Mouse (Mus musculus): Measurements from ENCODE around the gene Tctex1d2. TPM values are rescaled to one million over a fixed set of nuclear protein-coding genes. Genes with fewer than 3 reads are reported as not detected.
A peak's percentile ranks its signal among the peaks of the same experiment; 100 is the strongest.

The Tctex1d2 gene
- polyA plus RNA-seq, 1 experiment from 2014 or later: 30.7 TPM

GRCm38 (mm10) chr16:32395679-32396540 is 23.6 kb upstream of the Tctex1d2 start:
- Histone ChIP-seq H3K36me3 (ENCODE audit: insufficient read depth, low read length) (peaks cover 7% of the 10 kb centered on the region; the same call in 1 of the 2 replicates), H3K4me2 (replicated peaks; ENCODE audit: low read depth, low read length) (no peak overlapping the region), H3K9me3 (ENCODE audit: low read length) (no peaks in the 10 kb centered on the region), H3K4me1 (ENCODE audit: insufficient read depth, low read length) (0 out of 2 replicates have a peak, but pooled peaks cover 5% of the 10 kb centered on the region), H3K9ac (replicated peaks; ENCODE audit: low read length) (0 out of 2 replicates have a peak overlapping the region, but pooled peaks have one; percentile 31), H3K4me3 (ENCODE audit: low read length) (no peak overlapping the region), H3K27ac (ENCODE audit: low read length) (peak overlapping the region; percentile 66), H3K27me3 (ENCODE audit: insufficient read depth, low read length) (no peaks in the 10 kb centered on the region)
- 57% methylated on average over 6 of the region's 6 CpGs for WGBS
- no peak for ATAC-seq (ENCODE audit: low FRiP score, low TSS enrichment)

GRCm38 (mm10) chr16:32396541-32396835 is 23.0 kb upstream of the Tctex1d2 start:
- Histone ChIP-seq H3K36me3 (ENCODE audit: insufficient read depth, low read length) (peaks cover 5% of the 10 kb centered on the region; the same call in 1 of the 2 replicates), H3K9me3 (ENCODE audit: low read length) (no peaks in the 10 kb centered on the region), H3K4me1 (ENCODE audit: insufficient read depth, low read length) (0 out of 2 replicates have a peak, but pooled peaks cover 5% of the 10 kb centered on the region), H3K27me3 (ENCODE audit: insufficient read depth, low read length) (no peaks in the 10 kb centered on the region), H3K9ac (replicated peaks; ENCODE audit: low read length) (no peak overlapping the region), H3K27ac (ENCODE audit: low read length) (peak overlapping the region; percentile 66; the same call in 1 of the 2 replicates), H3K4me2 (replicated peaks; ENCODE audit: low read depth, low read length) (no peak overlapping the region), H3K4me3 (ENCODE audit: low read length) (no peak overlapping the region)
- 70% methylated on average over 3 of the region's 3 CpGs for WGBS
- no peak for ATAC-seq (ENCODE audit: low FRiP score, low TSS enrichment)

- Histone ChIP-seq H3K36me3 (ENCODE audit: insufficient read depth, low read length) (peaks cover 1% of the 10 kb centered on the region; the same call in 1 of the 2 replicates), H3K4me3 (ENCODE audit: low read length) (no peak overlapping the region), H3K9me3 (ENCODE audit: low read length) (no peaks in the 10 kb centered on the region), H3K27ac (ENCODE audit: low read length) (no peak overlapping the region), H3K4me1 (ENCODE audit: insufficient read depth, low read length) (0 out of 2 replicates have a peak, but pooled peaks cover 5% of the 10 kb centered on the region), H3K9ac (replicated peaks; ENCODE audit: low read length) (no peak overlapping the region), H3K4me2 (replicated peaks; ENCODE audit: low read depth, low read length) (no peak overlapping the region), H3K27me3 (ENCODE audit: insufficient read depth, low read length) (no peaks in the 10 kb centered on the region)
- ATAC-seq (ENCODE audit: low FRiP score, low TSS enrichment): no peak
- WGBS: 73% methylated on average over 3 of the region's 3 CpGs
Observed at GRCm38 (mm10) chr16:32398206-32398605, 21.3 kb upstream of the Tctex1d2 start.

GRCm38 (mm10) chr16:32400267-32400666 is 19.2 kb upstream of the Tctex1d2 start, which contains the start of gene Tm4sf19:
Gene Tm4sf19, plus strand, starts transcription at chr16:32400506.
- 77% methylated on average over 7 of the region's 7 CpGs for WGBS
- Histone ChIP-seq H3K4me1 (ENCODE audit: insufficient read depth, low read length) (0 out of 2 replicates have a peak, but pooled peaks cover 5% of the 10 kb centered on the region), H3K27me3 (ENCODE audit: insufficient read depth, low read length) (no peaks in the 10 kb centered on the region), H3K4me3 (ENCODE audit: low read length) (no peak within 1 kb of the TSS), H3K36me3 (ENCODE audit: insufficient read depth, low read length) (no peaks in the 10 kb centered on the region), H3K9me3 (ENCODE audit: low read length) (no peaks in the 10 kb centered on the region), H3K9ac (replicated peaks; ENCODE audit: low read length) (no peak within 1 kb of the TSS), H3K4me2 (replicated peaks; ENCODE audit: low read depth, low read length) (no peak within 1 kb of the TSS), H3K27ac (ENCODE audit: low read length) (no peak within 1 kb of the TSS)
- ATAC-seq (ENCODE audit: low FRiP score, low TSS enrichment): no peak

- Histone ChIP-seq H3K4me3 (ENCODE audit: low read length) (no peak overlapping the region), H3K9ac (replicated peaks; ENCODE audit: low read length) (no peak overlapping the region), H3K36me3 (ENCODE audit: insufficient read depth, low read length) (no peaks in the 10 kb centered on the region), H3K4me1 (ENCODE audit: insufficient read depth, low read length) (no peaks in the 10 kb centered on the region), H3K9me3 (ENCODE audit: low read length) (no peaks in the 10 kb centered on the region), H3K27ac (ENCODE audit: low read length) (no peak overlapping the region), H3K27me3 (ENCODE audit: insufficient read depth, low read length) (no peaks in the 10 kb centered on the region), H3K4me2 (replicated peaks; ENCODE audit: low read depth, low read length) (no peak overlapping the region)
- 81% methylated on average over 9 of the region's 9 CpGs for WGBS
- no peak for ATAC-seq (ENCODE audit: low FRiP score, low TSS enrichment)
Observed at GRCm38 (mm10) chr16:32401335-32401965, 18.1 kb upstream of the Tctex1d2 start.

- ATAC-seq (ENCODE audit: low FRiP score, low TSS enrichment): no peak
- no peak overlapping the region for H3K27ac ChIP-seq (ENCODE audit: low read length)
- WGBS: 83% methylated on average over 3 of the region's 3 CpGs
Observed at GRCm38 (mm10) chr16:32402818-32403217, 16.7 kb upstream of the Tctex1d2 start.

GRCm38 (mm10) chr16:32405716-32406115 is 13.8 kb upstream of the Tctex1d2 start:
- no peak for ATAC-seq (ENCODE audit: low FRiP score, low TSS enrichment)
- H3K9me3 ChIP-seq (ENCODE audit: low read length): no peaks in the 10 kb centered on the region
- no peak overlapping the region for H3K27ac ChIP-seq (ENCODE audit: low read length)
- no peak overlapping the region for H3K9ac ChIP-seq (replicated peaks; ENCODE audit: low read length)
- no peak overlapping the region for H3K4me3 ChIP-seq (ENCODE audit: low read length)
- no peak overlapping the region for H3K4me2 ChIP-seq (replicated peaks; ENCODE audit: low read depth, low read length)
- no peaks in the 10 kb centered on the region for H3K4me1 ChIP-seq (ENCODE audit: insufficient read depth, low read length)
- H3K36me3 ChIP-seq (ENCODE audit: insufficient read depth, low read length): no peaks in the 10 kb centered on the region
- 92% methylated on average over 9 of the region's 9 CpGs for WGBS
- H3K27me3 ChIP-seq (ENCODE audit: insufficient read depth, low read length): no peaks in the 10 kb centered on the region

More at GRCm38 (mm10) chr16:32402818-32403217, 16.7 kb upstream of the Tctex1d2 start:
- H3K36me3 ChIP-seq (ENCODE audit: insufficient read depth, low read length): no peaks in the 10 kb centered on the region
- no peaks in the 10 kb centered on the region for H3K27me3 ChIP-seq (ENCODE audit: insufficient read depth, low read length)
- no peak overlapping the region for H3K9ac ChIP-seq (replicated peaks; ENCODE audit: low read length)
- H3K4me2 ChIP-seq (replicated peaks; ENCODE audit: low read depth, low read length): no peak overlapping the region
- H3K4me1 ChIP-seq (ENCODE audit: insufficient read depth, low read length): no peaks in the 10 kb centered on the region
- H3K4me3 ChIP-seq (ENCODE audit: low read length): no peak overlapping the region
- no peaks in the 10 kb centered on the region for H3K9me3 ChIP-seq (ENCODE audit: low read length)

GRCm38 (mm10) chr16:32406671-32407070 is 12.8 kb upstream of the Tctex1d2 start:
- 58% methylated on average over 6 of the region's 6 CpGs for WGBS
- no peaks in the 10 kb centered on the region for H3K4me1 ChIP-seq (ENCODE audit: insufficient read depth, low read length)
- H3K4me3 ChIP-seq (ENCODE audit: low read length): no peak overlapping the region
- H3K27me3 ChIP-seq (ENCODE audit: insufficient read depth, low read length): no peaks in the 10 kb centered on the region
- H3K4me2 ChIP-seq (replicated peaks; ENCODE audit: low read depth, low read length): no peak overlapping the region
- H3K9me3 ChIP-seq (ENCODE audit: low read length): no peaks in the 10 kb centered on the region
- no peaks in the 10 kb centered on the region for H3K36me3 ChIP-seq (ENCODE audit: insufficient read depth, low read length)
- H3K9ac ChIP-seq (replicated peaks; ENCODE audit: low read length): no peak overlapping the region
- no peak overlapping the region for H3K27ac ChIP-seq (ENCODE audit: low read length)
- ATAC-seq (ENCODE audit: low FRiP score, low TSS enrichment): no peak

- ATAC-seq (ENCODE audit: low FRiP score, low TSS enrichment): no peak
- 82% methylated on average over 10 of the region's 10 CpGs for WGBS
- Histone ChIP-seq H3K4me3 (ENCODE audit: low read length) (no peak overlapping the region), H3K9ac (replicated peaks; ENCODE audit: low read length) (no peak overlapping the region), H3K4me2 (replicated peaks; ENCODE audit: low read depth, low read length) (no peak overlapping the region), H3K27ac (ENCODE audit: low read length) (no peak overlapping the region), H3K4me1 (ENCODE audit: insufficient read depth, low read length) (no peaks in the 10 kb centered on the region), H3K36me3 (ENCODE audit: insufficient read depth, low read length) (no peaks in the 10 kb centered on the region), H3K27me3 (ENCODE audit: insufficient read depth, low read length) (no peaks in the 10 kb centered on the region), H3K9me3 (ENCODE audit: low read length) (no peaks in the 10 kb centered on the region)
Observed at GRCm38 (mm10) chr16:32407730-32408129, 11.8 kb upstream of the Tctex1d2 start.

GRCm38 (mm10) chr16:32417457-32417856 is 2.0 kb upstream of the Tctex1d2 start:
- Histone ChIP-seq H3K4me3 (ENCODE audit: low read length) (no peak overlapping the region), H3K27me3 (ENCODE audit: insufficient read depth, low read length) (no peaks in the 10 kb centered on the region), H3K9me3 (ENCODE audit: low read length) (no peaks in the 10 kb centered on the region), H3K4me1 (ENCODE audit: insufficient read depth, low read length) (peaks cover 8% of the 10 kb centered on the region; the same call in 1 of the 2 replicates), H3K36me3 (ENCODE audit: insufficient read depth, low read length) (no peaks in the 10 kb centered on the region), H3K9ac (replicated peaks; ENCODE audit: low read length) (no peak overlapping the region), H3K4me2 (replicated peaks; ENCODE audit: low read depth, low read length) (no peak overlapping the region), H3K27ac (ENCODE audit: low read length) (no peak overlapping the region)
- ATAC-seq (ENCODE audit: low FRiP score, low TSS enrichment): no peak
- WGBS: 60% methylated on average over 1 of the region's 1 CpGs
